Mouse (Mus musculus) embryonic fibroblast, embryonic 13.5 days (primary cell): ENCODE data around the gene Cds2.

Source experiments
- CTCF ChIP-seq: IDR thresholded peaks from 2 replicates; pipeline ENCODE4 v1.5.1; 2011; ENCODE audit warnings: mild to moderate bottlenecking, control low read depth, low read length, moderate library complexity, borderline replicate concordance; ENCODE audit not compliant: insufficient read depth
- POLR2A ChIP-seq: IDR thresholded peaks from 2 replicates; pipeline ENCODE4 v1.6.1; 2011; ENCODE audit warnings: low read depth, mild to moderate bottlenecking, control low read depth, low read length, moderate library complexity

DNA sequence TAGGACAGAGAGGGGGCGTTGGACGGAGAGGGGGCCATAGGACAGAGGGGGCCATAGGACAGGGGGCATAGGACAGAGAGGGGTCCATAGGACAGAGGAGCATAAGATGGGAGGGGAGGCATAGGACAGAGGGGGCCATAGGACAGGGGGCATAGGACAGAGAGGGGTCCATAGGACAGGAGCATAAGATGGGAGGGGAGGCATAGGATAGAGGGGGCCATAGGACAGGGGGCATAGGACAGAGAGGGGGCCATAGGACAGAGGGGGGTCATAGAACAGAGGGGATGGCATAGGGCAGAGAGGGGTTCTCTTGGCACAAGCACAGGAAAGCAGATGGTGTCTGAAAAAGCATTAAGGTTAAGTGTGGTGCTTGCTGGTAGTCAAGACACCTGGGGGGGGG is 50.6 kb downstream of the Cds2 start:
- TF ChIP-seq POLR2A (no peak), CTCF (no peak)
